Mouse (Mus musculus) lung, postnatal 4 days (tissue): ENCODE data around the gene Rplp1.

ENCODE experiments used
- DNase-seq, 2 experiments: peaks; one replicate each; pipeline ENCODE4 v3.0.0; 2021

Gene Rplp1

GRCm38 (mm10) chr9:61877373-61878112 lies 36.8 kb downstream of the Rplp1 start:
- DNase-seq: peak in 1 of 2 experiments; percentile 28

- DNase-seq: no peak
Measured at GRCm38 (mm10) chr9:61873325-61873724, 41.0 kb downstream of the Rplp1 start.

DNA sequence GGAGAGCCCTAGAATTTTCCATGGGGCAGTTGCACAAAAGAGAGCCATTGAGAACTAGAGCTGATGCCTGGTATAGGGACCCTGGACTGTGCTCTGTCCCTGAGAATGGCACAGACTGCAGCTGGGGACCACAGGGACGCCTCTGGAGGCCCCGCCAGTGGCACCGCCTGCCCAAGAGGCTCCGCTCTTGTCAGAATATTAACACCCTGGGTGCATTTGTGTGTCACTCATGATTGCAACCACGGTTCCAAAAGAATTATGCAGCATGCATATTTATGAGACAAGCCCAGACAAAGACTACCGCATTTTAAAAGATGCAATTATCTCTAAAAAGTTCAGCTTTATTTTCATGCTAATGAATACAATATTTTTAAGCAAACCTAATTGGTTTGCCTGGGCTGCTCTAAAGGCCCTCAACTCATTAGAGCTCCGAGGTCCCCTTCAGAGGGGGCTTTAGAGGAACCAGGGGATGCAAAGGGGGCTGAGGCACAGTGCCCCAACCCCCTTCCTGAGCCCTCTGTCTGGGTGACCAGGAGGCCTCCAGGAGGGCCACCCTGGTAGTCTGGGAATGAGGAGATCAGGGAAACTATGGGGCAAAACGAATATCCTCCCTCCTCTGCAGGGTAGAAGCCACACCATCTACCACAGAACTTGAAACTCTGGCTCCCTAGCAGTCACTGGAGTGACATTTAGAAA lies 41.9 kb downstream of the Rplp1 start:
- no peak for DNase-seq

- no peak for DNase-seq
Measured at GRCm38 (mm10) chr9:61871839-61872238, 42.5 kb downstream of the Rplp1 start.

DNA sequence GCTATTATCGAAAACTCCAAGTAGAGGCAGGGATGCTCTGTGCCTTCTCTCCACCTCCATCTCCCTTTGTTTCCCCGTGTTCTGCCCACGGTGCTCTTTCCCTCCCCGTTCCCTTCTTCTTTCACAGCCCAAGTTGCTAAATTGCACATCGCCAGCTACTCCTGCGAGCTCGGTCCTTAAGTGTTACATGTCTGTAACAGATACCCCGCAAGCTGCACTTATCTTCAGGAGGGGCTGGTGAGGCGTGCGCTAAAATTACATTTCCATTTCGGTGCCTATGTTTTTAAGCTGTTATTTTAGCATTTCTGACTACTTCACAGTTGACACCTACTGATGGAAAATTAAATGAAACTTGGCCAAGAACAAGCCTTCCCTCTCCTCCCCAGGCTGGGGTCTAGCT lies 46.7 kb downstream of the Rplp1 start:
- no peak for DNase-seq
